Mouse (Mus musculus) megakaryocyte, embryonic 14.5 days (primary cell): ENCODE data around the gene Serinc2. TPM values are rescaled to one million over a fixed set of nuclear protein-coding genes. Genes with fewer than 3 reads are reported as not detected.
A peak's percentile ranks its signal among the peaks of the same experiment; 100 is the strongest.

Source experiments
- H3K27me3 ChIP-seq: replicated peaks from 2 replicates; pipeline ENCODE3; 2012; ENCODE audit warnings: inconsistent platforms
- H3K36me3 ChIP-seq: replicated peaks from 2 replicates; pipeline ENCODE3; 2012; ENCODE audit warnings: low read length, inconsistent platforms, mixed read lengths
- H3K4me1 ChIP-seq: 2 replicates; pipeline ENCODE4 v1.6.1; 2012; ENCODE audit warnings: inconsistent platforms
- H3K4me3 ChIP-seq: replicated peaks from 2 replicates; pipeline ENCODE3; 2012; ENCODE audit warnings: moderate library complexity, mild to moderate bottlenecking, inconsistent platforms
- H3K9me3 ChIP-seq: 2 replicates; pipeline ENCODE4 v1.6.1; 2012; ENCODE audit warnings: inconsistent platforms
- FLI1 ChIP-seq: IDR thresholded peaks from 2 replicates; pipeline ENCODE4 v1.6.1; 2012; ENCODE audit warnings: low read length, inconsistent platforms, mixed read lengths
- GATA1 ChIP-seq: IDR thresholded peaks from 3 replicates; pipeline ENCODE4 v1.6.1; 2012; ENCODE audit warnings: mixed read lengths, low read length, inconsistent platforms, borderline replicate concordance
- polyA plus RNA-seq: library from polyadenylated mRNA; stranded (reverse); fragments of >175 nt; gene quantifications from 2 replicates; pipeline ENCODE4 v1.2.3, GENCODE M21; 2012; ENCODE audit warnings: low replicate concordance; ENCODE audit not compliant: insufficient read depth

Serinc2 gene
- polyA plus RNA-seq, 1 experiment: 0.39 TPM

- Histone ChIP-seq H3K36me3 (peaks cover 76% of the 10 kb centered on the region), H3K9me3 (no peaks in the 10 kb centered on the region), H3K4me1 (peaks cover 24% of the 10 kb centered on the region), H3K27me3 (peaks cover 14% of the 10 kb centered on the region), H3K4me3 (no peak overlapping the region)
- TF ChIP-seq FLI1 (no peak), GATA1 (no peak)
These were observed 36.9 kb upstream of the Serinc2 start for GRCm38 (mm10) chr4:130315771-130316527.

- peaks cover 54% of the 10 kb centered on the region for H3K36me3 ChIP-seq
- H3K9me3 ChIP-seq: peaks cover 3% of the 10 kb centered on the region; the same call in 1 of the 2 replicates
- no peak overlapping the region for H3K4me3 ChIP-seq
- H3K4me1 ChIP-seq: peaks cover 28% of the 10 kb centered on the region
- no peak for TF ChIP-seq GATA1
- no peak for TF ChIP-seq FLI1
- H3K27me3 ChIP-seq: peaks cover 38% of the 10 kb centered on the region
These were observed 34.5 kb upstream of the Serinc2 start for GRCm38 (mm10) chr4:130313552-130313951.

- Histone ChIP-seq H3K4me3 (no peak overlapping the region), H3K36me3 (peaks cover 44% of the 10 kb centered on the region), H3K9me3 (peaks cover 3% of the 10 kb centered on the region; the same call in 1 of the 2 replicates), H3K27me3 (peaks cover 49% of the 10 kb centered on the region), H3K4me1 (peaks cover 33% of the 10 kb centered on the region)
- TF ChIP-seq GATA1: no peak
- no peak for TF ChIP-seq FLI1
These were observed 33.5 kb upstream of the Serinc2 start for GRCm38 (mm10) chr4:130312526-130312925.

GRCm38 (mm10) chr4:130309254-130309653, 30.2 kb upstream of the Serinc2 start:
- H3K36me3 ChIP-seq: peaks cover 13% of the 10 kb centered on the region
- H3K4me1 ChIP-seq: peaks cover 25% of the 10 kb centered on the region
- no peak overlapping the region for H3K4me3 ChIP-seq
- TF ChIP-seq FLI1 (no peak), GATA1 (no peak)
- peaks cover 3% of the 10 kb centered on the region; the same call in 1 of the 2 replicates for H3K9me3 ChIP-seq
- peaks cover 80% of the 10 kb centered on the region for H3K27me3 ChIP-seq

GRCm38 (mm10) chr4:130308231-130309081, 29.5 kb upstream of the Serinc2 start, which contains the start of the genes Fabp3 and Gm10570:
Gene Fabp3, plus strand, starts transcription at chr4:130308595.
Gene Gm10570, minus strand, starts transcription at chr4:130308674.
- peaks cover 84% of the 10 kb centered on the region for H3K27me3 ChIP-seq
- H3K9me3 ChIP-seq: peaks cover 3% of the 10 kb centered on the region; the same call in 1 of the 2 replicates
- TF ChIP-seq GATA1: no peak
- no peak for TF ChIP-seq FLI1
- peak within 1 kb of the TSS; percentile 91 for H3K4me3 ChIP-seq
- H3K36me3 ChIP-seq: peaks cover 5% of the 10 kb centered on the region
- peaks cover 25% of the 10 kb centered on the region for H3K4me1 ChIP-seq

GRCm38 (mm10) chr4:130307851-130308230, 28.8 kb upstream of the Serinc2 start:
- Histone ChIP-seq H3K4me3 (peak overlapping the region; percentile 91), H3K36me3 (peaks cover 4% of the 10 kb centered on the region), H3K27me3 (peaks cover 88% of the 10 kb centered on the region), H3K4me1 (peaks cover 25% of the 10 kb centered on the region), H3K9me3 (peaks cover 3% of the 10 kb centered on the region; the same call in 1 of the 2 replicates)
- TF ChIP-seq GATA1 (no peak), FLI1 (no peak)

- Histone ChIP-seq H3K4me3 (no peak overlapping the region), H3K9me3 (peaks cover 3% of the 10 kb centered on the region; the same call in 1 of the 2 replicates), H3K4me1 (peaks cover 25% of the 10 kb centered on the region), H3K36me3 (no peaks in the 10 kb centered on the region), H3K27me3 (peaks cover 92% of the 10 kb centered on the region)
- no peak for TF ChIP-seq FLI1
- TF ChIP-seq GATA1: no peak
These were observed 28.0 kb upstream of the Serinc2 start for GRCm38 (mm10) chr4:130306796-130307630.

- peaks cover 92% of the 10 kb centered on the region for H3K27me3 ChIP-seq
- no peaks in the 10 kb centered on the region for H3K36me3 ChIP-seq
- peaks cover 3% of the 10 kb centered on the region; the same call in 1 of the 2 replicates for H3K9me3 ChIP-seq
- TF ChIP-seq GATA1: no peak
- TF ChIP-seq FLI1: no peak
- H3K4me3 ChIP-seq: no peak overlapping the region
- peaks cover 25% of the 10 kb centered on the region for H3K4me1 ChIP-seq
These were observed 25.7 kb upstream of the Serinc2 start for GRCm38 (mm10) chr4:130304746-130305145.
